Mouse (Mus musculus) spleen, postnatal 10 days (tissue): Measurements from ENCODE around the gene Ifna15.

ENCODE experiments used
- DNase-seq, 2 experiments: peaks; one replicate each; pipeline ENCODE4 v3.0.0; 2021 to 2022; ENCODE audit warnings: low spot score in 2 of 2

The Ifna15 gene

GRCm38 (mm10) chr4:88514403-88514802 is 43.6 kb downstream of the Ifna15 start:
- DNase-seq: peak in 1 of 2 experiments; percentile 62

- DNase-seq: no peak
These were observed 44.3 kb downstream of the Ifna15 start for GRCm38 (mm10) chr4:88513743-88514142.
